Mouse (Mus musculus) heart, adult 2 months (tissue): Measurements from ENCODE around the gene Ptprq.

Experiments used
- CTCF ChIP-seq: fragments of 200-600 bp; IDR thresholded peaks from 2 replicates; pipeline ENCODE4 v1.8.1; 2022; ENCODE audit warnings: antibody characterized with exemption, mild to moderate bottlenecking, moderate library complexity
- EP300 ChIP-seq: fragments of 200-500 bp; IDR thresholded peaks from 2 replicates; pipeline ENCODE4 v1.6.1; 2011; ENCODE audit warnings: low read depth, low read length, control low read depth; ENCODE audit not compliant: insufficient read depth
- POLR2A ChIP-seq: fragments of 200-500 bp; IDR thresholded peaks from 2 replicates; pipeline ENCODE4 v1.6.1; 2011; ENCODE audit warnings: mild to moderate bottlenecking, low read depth, low read length, control low read depth; ENCODE audit not compliant: insufficient read depth

DNA sequence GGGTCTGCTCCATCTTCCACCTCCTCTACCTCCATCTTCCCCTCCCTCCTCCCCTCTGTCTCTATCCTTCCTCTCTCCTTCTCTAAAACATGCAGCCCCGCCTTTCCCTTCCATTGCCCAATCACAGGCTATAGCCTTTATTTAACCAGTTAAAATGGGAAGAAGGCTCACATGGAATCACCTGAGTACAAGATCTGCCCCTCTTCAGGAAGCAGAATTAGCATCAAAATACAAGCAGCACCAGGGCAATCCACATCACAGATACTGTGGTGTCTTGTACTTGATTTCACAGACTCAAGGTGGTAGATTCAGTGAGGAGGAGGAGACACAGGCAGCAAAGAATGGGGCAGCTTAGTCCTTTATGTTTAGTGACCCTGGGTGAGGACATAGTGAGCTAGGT lies 191.1 kb downstream of the Ptprq start:
- TF ChIP-seq CTCF (no peak), EP300 (no peak), POLR2A (no peak)
